Mouse (Mus musculus): ENCODE data around the gene Tox2. TPM values are rescaled to one million over a fixed set of nuclear protein-coding genes. Genes with fewer than 3 reads are reported as not detected.

The Tox2 gene
- polyA plus RNA-seq, 1 experiment from 2014 or later = 6.3 TPM

DNA sequence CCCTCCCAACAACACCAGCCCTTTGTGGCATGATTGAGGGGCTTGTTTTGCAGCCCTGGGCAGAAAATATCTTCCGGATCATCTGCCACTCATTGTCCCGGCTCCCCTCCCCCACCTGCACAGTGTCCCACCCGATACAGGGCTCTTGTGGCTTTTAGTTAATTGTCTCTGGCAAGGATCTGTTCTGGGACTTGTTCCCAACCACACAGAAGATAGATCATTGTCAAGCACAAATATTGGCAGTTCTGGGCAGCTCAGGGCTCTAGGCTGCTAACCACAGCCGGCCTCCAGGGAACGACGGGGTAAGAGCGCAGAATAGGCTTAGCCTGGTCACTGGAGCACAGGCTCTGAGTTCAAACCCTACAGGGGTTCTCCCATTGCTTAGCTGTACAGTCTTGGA, 33.1 kb downstream of the Tox2 start:
- no peaks in the 10 kb centered on the region for H3K4me1 ChIP-seq (replicated peaks; ENCODE audit: control insufficient read depth, insufficient read depth, low read length)
- H3K9me3 ChIP-seq (ENCODE audit: control insufficient read depth, low read length) = no peaks in the 10 kb centered on the region
- no peak for DNase-seq (ENCODE audit: low spot score)
- WGBS = 58% methylated on average over 7 of the region's 7 CpGs
- H3K27ac ChIP-seq (ENCODE audit: low read depth) = no peak overlapping the region
- no peak overlapping the region for H3K9ac ChIP-seq (ENCODE audit: low read length)
- H3K27me3 ChIP-seq (replicated peaks; ENCODE audit: control insufficient read depth, insufficient read depth, low read length) = no peaks in the 10 kb centered on the region
- ATAC-seq (replicated peaks; ENCODE audit: low FRiP score, low TSS enrichment, low read depth) = no peak
- H3K4me2 ChIP-seq (ENCODE audit: low read length) = no peak overlapping the region
- no peak overlapping the region for H3K4me3 ChIP-seq (ENCODE audit: low read depth, low read length)
- H3K36me3 ChIP-seq (ENCODE audit: control insufficient read depth, insufficient read depth, low read length) = no peaks in the 10 kb centered on the region

DNA sequence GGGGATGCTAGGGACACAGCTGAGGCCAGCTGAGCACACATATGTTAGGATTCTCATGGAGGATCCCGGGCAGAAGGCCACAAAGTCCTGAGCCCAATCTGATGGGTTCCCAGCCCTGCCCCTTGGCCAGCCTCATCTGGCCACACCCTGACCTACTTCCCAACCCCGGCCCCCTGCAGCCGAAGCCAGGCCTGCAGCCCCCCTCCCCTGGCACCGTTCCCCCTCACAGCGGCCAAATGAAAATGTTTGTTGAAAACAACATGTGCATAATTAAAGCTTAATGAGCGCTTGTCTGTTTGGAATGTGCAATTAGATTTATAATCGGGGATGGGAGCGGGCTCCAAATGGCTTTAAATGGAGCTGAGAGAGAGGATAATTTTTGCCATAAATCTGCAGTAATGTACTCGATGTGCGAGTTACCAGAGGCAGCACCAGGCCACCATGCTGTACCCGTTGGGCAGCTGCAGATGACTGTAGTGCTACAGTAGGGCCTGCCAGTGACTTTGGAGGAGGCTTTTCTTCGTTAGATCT, 35.1 kb downstream of the Tox2 start:
- Histone ChIP-seq H3K9ac (ENCODE audit: low read length) (no peak overlapping the region), H3K4me2 (ENCODE audit: low read length) (no peak overlapping the region), H3K4me3 (ENCODE audit: low read depth, low read length) (no peak overlapping the region), H3K4me1 (replicated peaks; ENCODE audit: control insufficient read depth, insufficient read depth, low read length) (no peaks in the 10 kb centered on the region), H3K36me3 (ENCODE audit: control insufficient read depth, insufficient read depth, low read length) (no peaks in the 10 kb centered on the region), H3K27me3 (replicated peaks; ENCODE audit: control insufficient read depth, insufficient read depth, low read length) (no peaks in the 10 kb centered on the region), H3K9me3 (ENCODE audit: control insufficient read depth, low read length) (no peaks in the 10 kb centered on the region), H3K27ac (ENCODE audit: low read depth) (no peak overlapping the region)
- no peak for ATAC-seq (replicated peaks; ENCODE audit: low FRiP score, low TSS enrichment, low read depth)
- no peak for DNase-seq (ENCODE audit: low spot score)
- 62% methylated on average over 12 of the region's 12 CpGs for WGBS

DNA sequence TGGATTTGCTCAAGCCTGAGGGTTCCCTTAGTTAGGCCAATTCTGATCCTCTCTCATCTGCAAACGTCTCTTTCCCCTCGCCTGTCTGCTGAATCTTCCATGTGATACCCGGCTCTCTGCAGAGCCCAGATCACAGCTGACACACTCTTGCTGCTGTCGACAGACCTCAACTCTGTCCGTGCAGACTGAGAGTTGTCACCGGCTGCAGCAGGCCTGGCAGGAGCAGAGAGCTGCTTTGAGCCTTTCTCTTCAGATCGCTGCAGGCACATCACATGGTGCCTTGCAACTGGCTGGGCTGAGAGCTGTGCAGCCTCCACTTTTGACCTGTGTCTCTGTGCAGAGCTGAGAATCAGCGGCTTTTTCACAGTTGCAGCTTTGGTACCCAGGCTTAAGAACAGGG, 37.0 kb downstream of the Tox2 start:
- no peak overlapping the region for H3K9ac ChIP-seq (ENCODE audit: low read length)
- no peaks in the 10 kb centered on the region for H3K27me3 ChIP-seq (replicated peaks; ENCODE audit: control insufficient read depth, insufficient read depth, low read length)
- H3K4me1 ChIP-seq (replicated peaks; ENCODE audit: control insufficient read depth, insufficient read depth, low read length) = no peaks in the 10 kb centered on the region
- H3K4me3 ChIP-seq (ENCODE audit: low read depth, low read length) = no peak overlapping the region
- H3K36me3 ChIP-seq (ENCODE audit: control insufficient read depth, insufficient read depth, low read length) = no peaks in the 10 kb centered on the region
- no peak overlapping the region for H3K27ac ChIP-seq (ENCODE audit: low read depth)
- no peak overlapping the region for H3K4me2 ChIP-seq (ENCODE audit: low read length)
- H3K9me3 ChIP-seq (ENCODE audit: control insufficient read depth, low read length) = no peaks in the 10 kb centered on the region
- DNase-seq (ENCODE audit: low spot score) = no peak
- no peak for ATAC-seq (replicated peaks; ENCODE audit: low FRiP score, low TSS enrichment, low read depth)
- 40% methylated on average over 8 of the region's 8 CpGs for WGBS

DNA sequence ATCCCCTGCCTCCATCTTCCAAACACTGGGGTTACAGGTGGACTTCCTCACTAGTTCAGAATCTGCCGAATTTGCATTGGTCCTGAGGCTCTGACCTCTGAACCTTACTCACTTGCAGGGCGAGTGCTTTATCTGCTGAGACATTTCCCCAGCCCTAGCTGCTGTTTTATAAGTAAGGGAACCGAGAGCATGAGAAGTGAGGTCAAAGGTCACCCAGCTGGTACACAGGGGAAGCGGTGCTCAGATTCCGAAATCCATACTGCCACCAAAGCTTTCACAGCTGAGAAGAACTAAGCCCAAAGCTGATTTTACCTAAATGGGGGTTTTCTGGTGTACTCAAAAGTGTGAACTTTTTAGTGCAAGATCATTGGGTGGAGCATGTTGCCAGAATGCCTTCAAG, 38.9 kb downstream of the Tox2 start:
- H3K27me3 ChIP-seq (replicated peaks; ENCODE audit: control insufficient read depth, insufficient read depth, low read length) = no peaks in the 10 kb centered on the region
- no peak overlapping the region for H3K27ac ChIP-seq (ENCODE audit: low read depth)
- WGBS = 16% methylated on average over 5 of the region's 5 CpGs
- H3K4me2 ChIP-seq (ENCODE audit: low read length) = no peak overlapping the region
- DNase-seq (ENCODE audit: low spot score) (no peak), ATAC-seq (replicated peaks; ENCODE audit: low FRiP score, low TSS enrichment, low read depth) (no peak)
- no peak overlapping the region for H3K9ac ChIP-seq (ENCODE audit: low read length)
- no peaks in the 10 kb centered on the region for H3K36me3 ChIP-seq (ENCODE audit: control insufficient read depth, insufficient read depth, low read length)
- H3K4me3 ChIP-seq (ENCODE audit: low read depth, low read length) = no peak overlapping the region
- no peaks in the 10 kb centered on the region for H3K4me1 ChIP-seq (replicated peaks; ENCODE audit: control insufficient read depth, insufficient read depth, low read length)
- no peaks in the 10 kb centered on the region for H3K9me3 ChIP-seq (ENCODE audit: control insufficient read depth, low read length)

- 81% methylated on average over 12 of the region's 12 CpGs for WGBS
- H3K9ac ChIP-seq (ENCODE audit: low read length) = no peak overlapping the region
- H3K27ac ChIP-seq (ENCODE audit: low read depth) = no peak overlapping the region
- no peaks in the 10 kb centered on the region for H3K27me3 ChIP-seq (replicated peaks; ENCODE audit: control insufficient read depth, insufficient read depth, low read length)
- ATAC-seq (replicated peaks; ENCODE audit: low FRiP score, low TSS enrichment, low read depth) (no peak), DNase-seq (ENCODE audit: low spot score) (no peak)
- no peak overlapping the region for H3K4me2 ChIP-seq (ENCODE audit: low read length)
- H3K4me3 ChIP-seq (ENCODE audit: low read depth, low read length) = no peak overlapping the region
- H3K4me1 ChIP-seq (replicated peaks; ENCODE audit: control insufficient read depth, insufficient read depth, low read length) = no peaks in the 10 kb centered on the region
- H3K36me3 ChIP-seq (ENCODE audit: control insufficient read depth, insufficient read depth, low read length) = no peaks in the 10 kb centered on the region
- no peaks in the 10 kb centered on the region for H3K9me3 ChIP-seq (ENCODE audit: control insufficient read depth, low read length)
Observed at GRCm38 (mm10) chr2:163243917-163244852, 41.3 kb downstream of the Tox2 start.

DNA sequence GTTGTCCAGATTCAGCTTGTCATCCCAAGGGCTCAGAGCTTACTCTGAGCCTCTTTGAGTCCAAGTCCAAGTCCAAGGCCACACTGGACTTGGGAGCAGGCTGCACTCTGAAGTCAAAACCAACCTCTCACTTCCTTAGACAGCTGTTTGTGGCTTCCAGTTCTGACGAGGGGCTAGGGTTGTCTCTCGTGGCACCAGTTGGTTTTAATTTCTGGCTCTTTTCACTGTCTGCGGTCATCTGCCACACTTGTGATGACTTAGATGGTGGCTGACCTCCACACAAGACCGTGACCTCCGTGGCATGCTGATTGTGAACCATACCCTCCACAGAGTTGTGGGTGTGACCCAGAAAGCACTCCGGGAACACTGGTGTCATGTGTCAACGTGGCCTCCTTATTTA, 46.0 kb downstream of the Tox2 start:
- WGBS = 67% methylated on average over 7 of the region's 7 CpGs

DNA sequence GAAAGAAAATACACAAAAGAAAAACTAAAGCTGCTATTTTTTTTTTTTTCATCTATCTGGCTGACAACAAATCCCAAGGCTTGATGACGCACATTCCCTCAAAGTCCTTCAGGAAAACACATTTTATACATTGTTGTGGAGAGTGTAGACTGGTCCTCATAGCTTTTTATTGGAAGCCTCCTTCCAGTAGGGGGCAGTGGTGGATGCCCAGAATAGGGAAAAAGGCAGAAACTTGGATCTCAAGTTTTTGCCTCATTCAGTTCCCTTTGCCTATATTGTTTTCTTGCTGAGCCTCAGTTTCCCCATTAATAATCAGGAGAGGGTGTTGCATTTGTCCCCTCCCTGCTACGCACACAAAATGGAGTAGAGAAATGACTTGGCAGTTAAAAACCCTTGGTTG, 49.7 kb downstream of the Tox2 start:
- ATAC-seq (replicated peaks; ENCODE audit: low FRiP score, low TSS enrichment, low read depth) (no peak), DNase-seq (ENCODE audit: low spot score) (no peak)
- no peak overlapping the region for H3K4me2 ChIP-seq (ENCODE audit: low read length)
- 90% methylated on average over 2 of the region's 2 CpGs for WGBS
- no peak overlapping the region for H3K27ac ChIP-seq (ENCODE audit: low read depth)
- H3K27me3 ChIP-seq (replicated peaks; ENCODE audit: control insufficient read depth, insufficient read depth, low read length) = no peaks in the 10 kb centered on the region
- H3K36me3 ChIP-seq (ENCODE audit: control insufficient read depth, insufficient read depth, low read length) = no peaks in the 10 kb centered on the region
- H3K4me1 ChIP-seq (replicated peaks; ENCODE audit: control insufficient read depth, insufficient read depth, low read length) = 0 out of 2 replicates have a peak, but pooled peaks cover 4% of the 10 kb centered on the region
- H3K9me3 ChIP-seq (ENCODE audit: control insufficient read depth, low read length) = no peaks in the 10 kb centered on the region
- H3K9ac ChIP-seq (ENCODE audit: low read length) = no peak overlapping the region
- no peak overlapping the region for H3K4me3 ChIP-seq (ENCODE audit: low read depth, low read length)

More for the DNA sequence above, 46.0 kb downstream of the Tox2 start:
- Histone ChIP-seq H3K4me2 (ENCODE audit: low read length) (no peak overlapping the region), H3K9me3 (ENCODE audit: control insufficient read depth, low read length) (no peaks in the 10 kb centered on the region), H3K4me1 (replicated peaks; ENCODE audit: control insufficient read depth, insufficient read depth, low read length) (no peaks in the 10 kb centered on the region), H3K4me3 (ENCODE audit: low read depth, low read length) (no peak overlapping the region), H3K27me3 (replicated peaks; ENCODE audit: control insufficient read depth, insufficient read depth, low read length) (no peaks in the 10 kb centered on the region), H3K27ac (ENCODE audit: low read depth) (no peak overlapping the region), H3K9ac (ENCODE audit: low read length) (no peak overlapping the region), H3K36me3 (ENCODE audit: control insufficient read depth, insufficient read depth, low read length) (no peaks in the 10 kb centered on the region)
- DNase-seq (ENCODE audit: low spot score) (no peak), ATAC-seq (replicated peaks; ENCODE audit: low FRiP score, low TSS enrichment, low read depth) (no peak)

DNA sequence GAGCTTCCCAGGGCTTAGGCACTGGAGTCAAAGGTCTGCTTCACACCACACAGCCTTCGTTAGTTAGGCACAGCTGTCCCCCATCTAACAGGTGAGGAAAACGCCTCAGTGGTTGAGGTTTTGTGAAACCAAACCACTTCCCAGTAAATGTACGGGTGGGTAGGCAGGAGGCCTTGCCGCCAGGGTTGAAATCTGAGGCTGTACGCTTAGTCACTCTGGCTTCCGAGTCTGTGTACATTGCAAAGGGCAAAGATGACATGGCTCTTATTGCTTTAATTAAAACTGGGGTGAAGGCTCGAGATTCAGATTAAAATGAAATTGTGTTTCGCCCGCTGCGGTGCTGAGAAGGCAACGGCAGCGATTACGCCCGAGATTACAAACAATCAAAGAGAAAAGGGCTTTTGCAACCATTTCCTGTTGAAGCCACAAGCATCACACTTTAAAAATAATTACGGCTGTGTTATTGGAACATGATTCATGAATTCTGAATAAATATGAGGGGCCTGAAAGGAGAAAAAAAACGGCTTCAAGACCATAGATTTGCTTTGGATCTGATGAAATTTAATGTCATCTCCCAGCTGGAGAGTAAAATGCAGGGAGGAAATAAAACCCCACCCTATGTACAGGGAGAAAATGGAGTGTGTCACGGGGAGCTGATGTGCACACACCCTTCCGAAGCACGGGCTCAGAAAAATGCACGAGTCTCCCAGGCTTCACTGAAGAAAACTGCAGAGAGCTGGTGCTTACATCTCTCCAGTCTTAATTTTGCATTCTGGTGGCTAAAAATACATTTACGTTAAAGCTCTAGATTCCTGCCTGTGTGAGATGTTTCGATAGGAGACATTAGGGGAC, 50.5 kb downstream of the Tox2 start:
- Histone ChIP-seq H3K36me3 (ENCODE audit: control insufficient read depth, insufficient read depth, low read length) (no peaks in the 10 kb centered on the region), H3K4me3 (ENCODE audit: low read depth, low read length) (no peak overlapping the region), H3K4me2 (ENCODE audit: low read length) (no peak overlapping the region), H3K27me3 (replicated peaks; ENCODE audit: control insufficient read depth, insufficient read depth, low read length) (no peaks in the 10 kb centered on the region), H3K4me1 (replicated peaks; ENCODE audit: control insufficient read depth, insufficient read depth, low read length) (0 out of 2 replicates have a peak, but pooled peaks cover 4% of the 10 kb centered on the region), H3K27ac (ENCODE audit: low read depth) (no peak overlapping the region), H3K9me3 (ENCODE audit: control insufficient read depth, low read length) (no peaks in the 10 kb centered on the region), H3K9ac (ENCODE audit: low read length) (no peak overlapping the region)
- WGBS = 72% methylated on average over 22 of the region's 22 CpGs
- ATAC-seq (replicated peaks; ENCODE audit: low FRiP score, low TSS enrichment, low read depth) (no peak), DNase-seq (ENCODE audit: low spot score) (no peak)

Data from intestine, embryonic 14.5 days (tissue).